Mouse (Mus musculus) c-Kit-positive CD71-negative TER-119-negative erythroid progenitor cells, embryonic 14.5 days (primary cell): Measurements from ENCODE around the gene Efcab11.

Experiments used
- DNase-seq: peaks from one replicate; pipeline ENCODE4 v3.0.0-alpha.2; 2013; ENCODE audit warnings: low read depth

Efcab11 gene

GRCm38 (mm10) chr12:99749391-99749790, 134.8 kb downstream of the Efcab11 start:
- DNase-seq: no peak

GRCm38 (mm10) chr12:99741631-99742030, 142.6 kb downstream of the Efcab11 start:
- peak; percentile 7 for DNase-seq

GRCm38 (mm10) chr12:99739211-99739610, 145.0 kb downstream of the Efcab11 start:
- no peak for DNase-seq

GRCm38 (mm10) chr12:99738256-99738655, 146.0 kb downstream of the Efcab11 start:
- no peak for DNase-seq

GRCm38 (mm10) chr12:99736971-99737370, 147.3 kb downstream of the Efcab11 start:
- no peak for DNase-seq

GRCm38 (mm10) chr12:99735172-99735571, 149.1 kb downstream of the Efcab11 start:
- DNase-seq: no peak

GRCm38 (mm10) chr12:99724206-99724605, 160.0 kb downstream of the Efcab11 start:
- no peak for DNase-seq

- DNase-seq: no peak
Measured at GRCm38 (mm10) chr12:99723791-99724190, 160.4 kb downstream of the Efcab11 start.

- no peak for DNase-seq
Measured at GRCm38 (mm10) chr12:99721318-99721717, 162.9 kb downstream of the Efcab11 start.

- no peak for DNase-seq
Measured at GRCm38 (mm10) chr12:99719777-99720176, 164.5 kb downstream of the Efcab11 start.

- DNase-seq: no peak
Measured at GRCm38 (mm10) chr12:99718161-99718560, 166.1 kb downstream of the Efcab11 start.

- no peak for DNase-seq
Measured at GRCm38 (mm10) chr12:99716038-99716610, 168.1 kb downstream of the Efcab11 start.

GRCm38 (mm10) chr12:99715129-99716037, 168.9 kb downstream of the Efcab11 start:
- no peak for DNase-seq

GRCm38 (mm10) chr12:99712214-99712613, 172.0 kb downstream of the Efcab11 start:
- DNase-seq: no peak

GRCm38 (mm10) chr12:99702248-99702647, 182.0 kb downstream of the Efcab11 start:
- DNase-seq: no peak

GRCm38 (mm10) chr12:99700380-99700779, 183.9 kb downstream of the Efcab11 start:
- DNase-seq: no peak

GRCm38 (mm10) chr12:99699379-99700023, 184.7 kb downstream of the Efcab11 start:
- DNase-seq: no peak

- no peak for DNase-seq
Measured at GRCm38 (mm10) chr12:99694066-99694465, 190.2 kb downstream of the Efcab11 start.

- no peak for DNase-seq
Measured at GRCm38 (mm10) chr12:99686418-99686992, 197.7 kb downstream of the Efcab11 start.

GRCm38 (mm10) chr12:99685451-99686100, 198.7 kb downstream of the Efcab11 start:
- DNase-seq: no peak

- no peak for DNase-seq
Measured at GRCm38 (mm10) chr12:99681681-99682080, 202.6 kb downstream of the Efcab11 start.

- DNase-seq: no peak
Measured at GRCm38 (mm10) chr12:99671866-99672191, 212.4 kb downstream of the Efcab11 start.
